Mouse (Mus musculus): ENCODE data around the gene Aste1. TPM values are rescaled to one million over a fixed set of nuclear protein-coding genes. Genes with fewer than 3 reads are reported as not detected.
A peak's percentile ranks its signal among the peaks of the same experiment; 100 is the strongest.

Gene Aste1
- polyA plus RNA-seq, 1 experiment from 2014 or later = 5.3 TPM

GRCm38 (mm10) chr9:105379533-105380145 is 15.6 kb upstream of the Aste1 start:
- Histone ChIP-seq H3K4me2 (no peak overlapping the region), H3K27me3 (no peaks in the 10 kb centered on the region), H3K4me1 (replicated peaks) (no peaks in the 10 kb centered on the region), H3K36me3 (no peaks in the 10 kb centered on the region), H3K27ac (no peak overlapping the region), H3K9ac (no peak overlapping the region), H3K9me3 (replicated peaks) (no peaks in the 10 kb centered on the region), H3K4me3 (replicated peaks) (no peak overlapping the region)
- DNase-seq (no peak), ATAC-seq (ENCODE audit: low read depth) (no peak)
- WGBS (ENCODE audit: insufficient replicate concordance) = 74% methylated on average over 8 of the region's 8 CpGs

GRCm38 (mm10) chr9:105387403-105387802 is 7.8 kb upstream of the Aste1 start:
- no peak for ATAC-seq (ENCODE audit: low read depth)
- Histone ChIP-seq H3K9me3 (replicated peaks) (no peaks in the 10 kb centered on the region), H3K4me1 (replicated peaks) (no peaks in the 10 kb centered on the region), H3K27ac (no peak overlapping the region), H3K27me3 (no peaks in the 10 kb centered on the region), H3K9ac (no peak overlapping the region), H3K4me2 (no peak overlapping the region), H3K36me3 (no peaks in the 10 kb centered on the region), H3K4me3 (replicated peaks) (no peak overlapping the region)
- DNase-seq = no peak
- WGBS (ENCODE audit: insufficient replicate concordance) = 71% methylated on average over 5 of the region's 5 CpGs

DNA sequence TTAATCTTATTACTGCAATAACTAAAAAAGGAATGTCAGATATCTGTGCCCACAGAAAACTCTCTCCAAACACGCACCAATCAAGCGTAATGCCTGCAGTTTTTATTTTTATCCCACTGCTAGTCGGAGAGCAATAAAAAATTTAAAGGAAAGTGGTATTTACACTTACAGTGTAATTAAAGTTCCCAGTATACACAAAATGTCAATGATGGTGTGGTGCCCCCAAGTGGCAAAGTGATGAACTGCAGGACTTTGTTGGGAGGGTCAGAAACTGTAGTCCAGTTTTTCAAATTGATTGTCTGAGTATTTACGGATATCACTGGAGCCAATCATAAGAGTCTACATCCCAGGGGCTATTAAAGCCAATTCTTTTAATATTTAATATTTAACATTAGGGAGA is 5.9 kb upstream of the Aste1 start:
- ATAC-seq (ENCODE audit: low read depth) = no peak
- H3K36me3 ChIP-seq = no peaks in the 10 kb centered on the region
- H3K27me3 ChIP-seq = peaks cover 2% of the 10 kb centered on the region; the same call in 1 of the 2 replicates
- peak; percentile 20 for DNase-seq
- no peak overlapping the region for H3K4me2 ChIP-seq
- H3K4me3 ChIP-seq (replicated peaks) = no peak overlapping the region
- H3K9ac ChIP-seq = no peak overlapping the region
- H3K4me1 ChIP-seq (replicated peaks) = no peaks in the 10 kb centered on the region
- no peaks in the 10 kb centered on the region for H3K9me3 ChIP-seq (replicated peaks)
- H3K27ac ChIP-seq = no peak overlapping the region
- 11% methylated on average over 4 of the region's 4 CpGs for WGBS (ENCODE audit: insufficient replicate concordance)

DNA sequence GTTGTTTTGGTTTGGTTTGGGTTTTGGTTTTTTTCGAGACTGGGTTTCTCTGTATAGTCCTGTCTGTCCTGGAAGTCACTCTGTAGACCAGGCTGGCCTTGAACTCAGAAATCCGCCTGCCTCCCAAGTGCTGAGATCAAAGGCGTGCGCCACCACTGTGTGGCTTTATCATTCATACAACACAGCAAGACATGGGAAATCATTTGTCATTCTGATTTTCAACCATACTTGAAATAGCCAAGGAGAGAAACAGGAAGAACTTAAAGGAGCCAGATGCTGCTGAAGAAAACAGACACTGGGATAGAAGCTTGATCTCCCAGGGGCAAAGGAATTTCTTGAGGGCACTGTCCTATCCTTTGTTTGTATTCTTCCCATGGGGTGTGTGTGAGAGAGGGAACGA is 4.6 kb upstream of the Aste1 start:
- 42% methylated on average over 5 of the region's 5 CpGs for WGBS (ENCODE audit: insufficient replicate concordance)
- no peak overlapping the region for H3K9ac ChIP-seq
- no peak overlapping the region for H3K27ac ChIP-seq
- H3K27me3 ChIP-seq = peaks cover 2% of the 10 kb centered on the region; the same call in 1 of the 2 replicates
- H3K4me3 ChIP-seq (replicated peaks) = no peak overlapping the region
- no peak overlapping the region for H3K4me2 ChIP-seq
- no peaks in the 10 kb centered on the region for H3K9me3 ChIP-seq (replicated peaks)
- H3K36me3 ChIP-seq = no peaks in the 10 kb centered on the region
- peaks cover 6% of the 10 kb centered on the region for H3K4me1 ChIP-seq (replicated peaks)
- no peak for ATAC-seq (ENCODE audit: low read depth)
- DNase-seq = no peak

- 12% methylated on average over 11 of the region's 11 CpGs for WGBS (ENCODE audit: insufficient replicate concordance)
Observed at GRCm38 (mm10) chr9:105394720-105395119, 472 bp upstream of the Aste1 start.

GRCm38 (mm10) chr9:105408549-105408948 is 13.4 kb downstream of the Aste1 start:
- Histone ChIP-seq H3K36me3 (peaks cover 27% of the 10 kb centered on the region), H3K27ac (no peak overlapping the region), H3K4me1 (replicated peaks) (no peaks in the 10 kb centered on the region), H3K4me3 (replicated peaks) (no peak overlapping the region), H3K27me3 (no peaks in the 10 kb centered on the region), H3K4me2 (no peak overlapping the region), H3K9ac (no peak overlapping the region), H3K9me3 (replicated peaks) (no peaks in the 10 kb centered on the region)
- DNase-seq = no peak
- WGBS (ENCODE audit: insufficient replicate concordance) = 79% methylated on average over 6 of the region's 6 CpGs
- ATAC-seq (ENCODE audit: low read depth) = no peak

More at GRCm38 (mm10) chr9:105394720-105395119, 472 bp upstream of the Aste1 start:
- Histone ChIP-seq H3K27me3 (peaks cover 2% of the 10 kb centered on the region; the same call in 1 of the 2 replicates), H3K4me2 (peak overlapping the region; percentile 81), H3K9me3 (replicated peaks) (no peaks in the 10 kb centered on the region), H3K27ac (peak overlapping the region; percentile 95; the same call in 1 of the 2 replicates), H3K4me1 (replicated peaks) (peaks cover 27% of the 10 kb centered on the region), H3K36me3 (peaks cover 9% of the 10 kb centered on the region), H3K4me3 (replicated peaks) (peak overlapping the region; percentile 78), H3K9ac (peak overlapping the region; percentile 83)
- ATAC-seq (ENCODE audit: low read depth) (no peak), DNase-seq (no peak)

GRCm38 (mm10) chr9:105459032-105459431 is 63.8 kb downstream of the Aste1 start:
- no peak overlapping the region for H3K27ac ChIP-seq
- H3K27me3 ChIP-seq = no peaks in the 10 kb centered on the region
- no peak overlapping the region for H3K9ac ChIP-seq
- ATAC-seq (ENCODE audit: low read depth) (no peak), DNase-seq (no peak)
- H3K9me3 ChIP-seq (replicated peaks) = no peaks in the 10 kb centered on the region
- no peaks in the 10 kb centered on the region for H3K4me1 ChIP-seq (replicated peaks)
- 88% methylated on average over 13 of the region's 13 CpGs for WGBS (ENCODE audit: insufficient replicate concordance)
- peaks cover 38% of the 10 kb centered on the region for H3K36me3 ChIP-seq
- no peak overlapping the region for H3K4me3 ChIP-seq (replicated peaks)
- no peak overlapping the region for H3K4me2 ChIP-seq

DNA sequence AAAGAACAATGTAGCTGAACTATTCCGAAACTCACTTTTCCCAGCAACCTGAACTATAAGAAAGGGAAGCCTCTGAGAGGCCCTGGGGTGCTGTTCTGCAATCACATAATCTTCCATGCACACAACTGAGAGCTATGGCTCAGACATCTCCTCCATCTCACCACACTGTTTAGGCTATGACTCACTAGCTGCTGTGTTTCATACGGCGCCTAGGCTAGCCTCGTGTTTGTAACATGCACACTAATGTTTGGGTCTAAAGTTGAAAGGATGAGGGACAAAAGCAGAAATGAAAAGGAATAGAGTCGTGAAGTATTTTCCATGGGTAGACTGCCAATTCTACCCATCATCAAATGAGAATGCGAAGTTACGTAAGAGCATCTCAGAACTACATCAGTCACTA is 66.3 kb downstream of the Aste1 start:
- Histone ChIP-seq H3K9me3 (replicated peaks) (no peaks in the 10 kb centered on the region), H3K4me2 (no peak overlapping the region), H3K9ac (no peak overlapping the region), H3K27ac (no peak overlapping the region), H3K4me1 (replicated peaks) (no peaks in the 10 kb centered on the region), H3K36me3 (peaks cover 32% of the 10 kb centered on the region), H3K27me3 (no peaks in the 10 kb centered on the region), H3K4me3 (replicated peaks) (no peak overlapping the region)
- 84% methylated on average over 7 of the region's 7 CpGs for WGBS (ENCODE audit: insufficient replicate concordance)
- DNase-seq (no peak), ATAC-seq (ENCODE audit: low read depth) (no peak)

Other genes starting within 250 kb of the Aste1 start
- 0.07 TPM in 1 of 2 replicates, not detected in the other for gene Nek11, start 132 bp downstream of the Aste1 start, polyA plus RNA-seq (2015; fragmentation: Nextera tagmentation; extraction: Ambion mirVana)
- 23.2 and 25.1 TPM in 2 replicates for gene Atp2c1, start 131.9 kb downstream of the Aste1 start, polyA plus RNA-seq (2015; fragmentation: Nextera tagmentation; extraction: Ambion mirVana)
- 6.0 and 7.7 TPM in 2 replicates for gene Pik3r4, start 247.6 kb downstream of the Aste1 start, polyA plus RNA-seq (2015; fragmentation: Nextera tagmentation; extraction: Ambion mirVana)